In genomic region chr8:94185791-94186190, GRCm38 (mm10) we compare ENCODE assay signal across 21 mouse cellular contexts. TPM values are rescaled to one million over a fixed set of nuclear protein-coding genes. Genes with fewer than 3 reads are reported as not detected.
A peak's percentile ranks its signal among the peaks of the same experiment; 100 is the strongest.
DNase-seq lines count a peak whose midpoint lies in the region; ATAC-seq and TF ChIP-seq lines count a peak whose summit lies in the region.
"Had no signal": no experiment of that assay in that cellular context is flagged by ENCODE, and none has a peak within 500 bp of the region (broad histone marks: within the 10 kb centered on the region; RNA-seq: fewer than 3 reads in every experiment).

No protein-coding gene starts in this region.

- TF ChIP-seq POLR2A in kidney, adult 2 months (IDR thresholded peaks at IDR 0.05; ENCODE audit: low read depth, low read length) = no peak

- no peak overlapping the region for H3K9ac ChIP-seq in kidney, postnatal 0 days (ENCODE audit: low read depth, low read length)
- H3K9ac ChIP-seq in ES-E14 (ENCODE audit: insufficient read depth, low read depth, low read length, poor library complexity, severe bottlenecking) = 0 out of 2 replicates have a peak overlapping the region, but pooled peaks have one; percentile 24
- no peak overlapping the region for H3K9ac ChIP-seq in intestine, postnatal 0 days (ENCODE audit: low read depth, low read length)
- no peak overlapping the region for H3K9ac ChIP-seq in stomach, embryonic 16.5 days (ENCODE audit: low read length)
- no peak overlapping the region for H3K9ac ChIP-seq in midbrain, embryonic 15.5 days
- H3K9ac ChIP-seq: hindbrain, embryonic 15.5 days; neural tube, embryonic 13.5 days had no signal

- peaks cover 25% of the 10 kb centered on the region for H3K4me1 ChIP-seq in kidney, postnatal 0 days (replicated peaks; ENCODE audit: insufficient read depth, low read length)
- no peaks in the 10 kb centered on the region; the same call in 1 of the 2 replicates for H3K4me1 ChIP-seq in kidney, adult 2 months (ENCODE audit: control insufficient read depth, insufficient read depth, low read length)
- peaks cover 15 to 28% of the 10 kb centered on the region in 2 experiments; a peak in 3 of 4 replicates for H3K4me1 ChIP-seq in ES-E14 (ENCODE audit: control insufficient read depth in 2 of 2, insufficient read depth in 2 of 2, low read length in 2 of 2, poor library complexity in 1 of 2)
- H3K4me1 ChIP-seq in intestine, postnatal 0 days (replicated peaks; ENCODE audit: control insufficient read depth, insufficient read depth, low read length) = 0 out of 2 replicates have a peak, but pooled peaks cover 5% of the 10 kb centered on the region
- H3K4me1 ChIP-seq in stomach, embryonic 16.5 days (ENCODE audit: control insufficient read depth, insufficient read depth, low read length) = peaks cover 29% of the 10 kb centered on the region
- H3K4me1 ChIP-seq in midbrain, embryonic 15.5 days = peaks cover 21% of the 10 kb centered on the region

- in situ Hi-C loops in ES-E14 (cut with MboI; ENCODE audit: low sequenced_read_pairs in 2 of 2, unreplicated experiment in 2 of 2) = no loop called here

- TF ChIP-seq CTCF in kidney, postnatal 0 days (IDR thresholded peaks at IDR 0.05; ENCODE audit: low read depth) = no peak
- TF ChIP-seq CTCF in kidney, adult 2 months (conservative IDR thresholded peaks at IDR 0.05; ENCODE audit: insufficient read depth, insufficient read length, low read depth, low read length) = no peak
- no peak for TF ChIP-seq CTCF in intestine, postnatal 0 days (IDR thresholded peaks at IDR 0.05; ENCODE audit: low read depth)

- no peaks in the 10 kb centered on the region for H3K27me3 ChIP-seq in kidney, postnatal 0 days (ENCODE audit: insufficient read depth, low read length)
- H3K27me3 ChIP-seq in kidney, adult 2 months (replicated peaks; ENCODE audit: control insufficient read depth, insufficient read depth, low read length) = no peaks in the 10 kb centered on the region
- no peaks in the 10 kb centered on the region for H3K27me3 ChIP-seq in intestine, postnatal 0 days (replicated peaks; ENCODE audit: control insufficient read depth, insufficient read depth, low read length)
- H3K27me3 ChIP-seq in stomach, embryonic 16.5 days (ENCODE audit: control insufficient read depth, insufficient read depth, low read length) = no peaks in the 10 kb centered on the region; the same call in 1 of the 2 replicates
- peaks cover 58% of the 10 kb centered on the region for H3K27me3 ChIP-seq in midbrain, embryonic 15.5 days (replicated peaks)

- 62% methylated on average over 6 of the region's 6 CpGs for WGBS in kidney, postnatal 0 days
- WGBS in kidney, adult 2 months = 70% methylated on average over 6 of the region's 6 CpGs
- 48% methylated on average over 6 of the region's 6 CpGs for WGBS in intestine, postnatal 0 days
- WGBS in stomach, embryonic 16.5 days = 62% methylated on average over 6 of the region's 6 CpGs
- 64% methylated on average over 6 of the region's 6 CpGs for WGBS in midbrain, embryonic 15.5 days

- H3K4me3 ChIP-seq in kidney, postnatal 0 days (replicated peaks; ENCODE audit: low read depth, low read length) = no peak overlapping the region
- no peak overlapping the region for H3K4me3 ChIP-seq in kidney, adult 2 months (ENCODE audit: insufficient read depth, low read depth, low read length)
- H3K4me3 ChIP-seq in ES-E14 (ENCODE audit: insufficient read depth in 1 of 2, low read depth in 1 of 2, low read length in 2 of 2, poor library complexity in 1 of 2, severe bottlenecking in 1 of 2) = no peak overlapping the region
- H3K4me3 ChIP-seq in intestine, postnatal 0 days (ENCODE audit: low read depth, low read length) = no peak overlapping the region
- H3K4me3 ChIP-seq in stomach, embryonic 16.5 days (replicated peaks; ENCODE audit: low read length) = no peak overlapping the region
- no peak overlapping the region for H3K4me3 ChIP-seq in midbrain, embryonic 15.5 days
- H3K4me3 ChIP-seq: hindbrain, embryonic 15.5 days; neural tube, embryonic 13.5 days had no signal

- DNase-seq in kidney, postnatal 0 days (ENCODE audit: low spot score) = no peak
- no peak for DNase-seq in kidney, adult 2 months
- no peak for DNase-seq in ES-E14 (ENCODE audit: low read depth, low spot score)
- no peak for DNase-seq in embryo, embryonic 10.5 days (ENCODE audit: low spot score)
- DNase-seq: adrenal gland, postnatal 10 days; cerebellum, adult 11 months; cerebellum, postnatal 14 days; heart, adult 18-20 months; heart, postnatal 10 days; right cerebral cortex, postnatal 25 days had no signal

- H3K36me3 ChIP-seq in kidney, postnatal 0 days (ENCODE audit: insufficient read depth, low read length) = no peaks in the 10 kb centered on the region
- no peaks in the 10 kb centered on the region for H3K36me3 ChIP-seq in kidney, adult 2 months (ENCODE audit: control insufficient read depth, insufficient read depth, low read length)
- no peaks in the 10 kb centered on the region for H3K36me3 ChIP-seq in ES-E14 (ENCODE audit: control insufficient read depth, insufficient read depth, low read length, poor library complexity, severe bottlenecking)
- H3K36me3 ChIP-seq in intestine, postnatal 0 days (ENCODE audit: control insufficient read depth, insufficient read depth) = no peaks in the 10 kb centered on the region
- no peaks in the 10 kb centered on the region for H3K36me3 ChIP-seq in stomach, embryonic 16.5 days (ENCODE audit: control insufficient read depth, insufficient read depth, low read length)
- H3K36me3 ChIP-seq in midbrain, embryonic 15.5 days (replicated peaks) = no peaks in the 10 kb centered on the region
- H3K36me3 ChIP-seq: hindbrain, embryonic 15.5 days; midbrain, embryonic 10.5 days; neural tube, embryonic 13.5 days had no signal

- 0 out of 2 replicates have a peak overlapping the region, but pooled peaks have one; percentile 34 for H3K27ac ChIP-seq in kidney, postnatal 0 days
- H3K27ac ChIP-seq in kidney, adult 2 months (ENCODE audit: insufficient read depth, low read depth, low read length) = no peak overlapping the region
- peak overlapping the region; percentile 61 for H3K27ac ChIP-seq in ES-E14 (ENCODE audit: insufficient read depth, low read depth, low read length, poor library complexity, severe bottlenecking)
- peak overlapping the region; percentile 82 for H3K27ac ChIP-seq in intestine, postnatal 0 days (ENCODE audit: low read depth, low read length)
- H3K27ac ChIP-seq in stomach, embryonic 16.5 days (ENCODE audit: low read length) = peak overlapping the region; percentile 80
- no peak overlapping the region for H3K27ac ChIP-seq in midbrain, embryonic 15.5 days
- H3K27ac ChIP-seq: hindbrain, embryonic 15.5 days; midbrain, embryonic 10.5 days; neural tube, embryonic 13.5 days had no signal

- no peak for ATAC-seq in kidney, postnatal 0 days (replicated peaks; ENCODE audit: low FRiP score, low read depth)
- ATAC-seq in intestine, postnatal 0 days = no peak
- ATAC-seq in stomach, embryonic 16.5 days (ENCODE audit: insufficient read depth, low FRiP score) = no peak
- ATAC-seq in midbrain, embryonic 15.5 days (replicated peaks) = no peak

- no peak overlapping the region for H3K4me2 ChIP-seq in kidney, postnatal 0 days (ENCODE audit: low read length)
- peak overlapping the region; percentile 18 for H3K4me2 ChIP-seq in intestine, postnatal 0 days (replicated peaks; ENCODE audit: low read depth)
- no peak overlapping the region for H3K4me2 ChIP-seq in stomach, embryonic 16.5 days (ENCODE audit: low read depth, low read length)
- H3K4me2 ChIP-seq in midbrain, embryonic 15.5 days = no peak overlapping the region

- no peaks in the 10 kb centered on the region for H3K9me3 ChIP-seq in kidney, postnatal 0 days (replicated peaks; ENCODE audit: low read length)
- H3K9me3 ChIP-seq in ES-E14 (ENCODE audit: control insufficient read depth, insufficient read depth, low read depth, low read length) = no peaks in the 10 kb centered on the region
- H3K9me3 ChIP-seq in intestine, postnatal 0 days (ENCODE audit: control insufficient read depth) = no peaks in the 10 kb centered on the region
- no peaks in the 10 kb centered on the region for H3K9me3 ChIP-seq in stomach, embryonic 16.5 days (replicated peaks; ENCODE audit: control insufficient read depth, low read length)
- no peaks in the 10 kb centered on the region for H3K9me3 ChIP-seq in midbrain, embryonic 15.5 days
- H3K9me3 ChIP-seq: hindbrain, embryonic 15.5 days; midbrain, embryonic 10.5 days; neural tube, embryonic 13.5 days had no signal

RNA-seq across cellular contexts. Expression of gene Mt1, which starts 6.9 kb away (rescaled TPM):
- polyA plus RNA-seq in kidney, postnatal 0 days (2015; fragmentation: Nextera tagmentation; extraction: Ambion mirVana) = 499 and 556 TPM in 2 replicates
- 906 and 994 TPM in 2 replicates for polyA plus RNA-seq in kidney, adult 2 months (2012; rRNA removed)
- total RNA-seq in ES-E14 (2012; rRNA removed) = 306 and 332 TPM in 2 replicates
- polyA plus RNA-seq in intestine, postnatal 0 days (2015; fragmentation: Nextera tagmentation; extraction: Ambion mirVana) = 2,068 and 2,262 TPM in 2 replicates
- polyA plus RNA-seq in stomach, embryonic 16.5 days (2015; fragmentation: Nextera tagmentation; extraction: Ambion mirVana) = 1,904 and 1,931 TPM in 2 replicates
- polyA plus RNA-seq in midbrain, embryonic 15.5 days (2015; fragmentation: Nextera tagmentation; extraction: Ambion mirVana) = 61.7 and 74.3 TPM in 2 replicates

RNA-seq across cellular contexts. Expression of gene Mt2, which starts 13.3 kb away (rescaled TPM):
- polyA plus RNA-seq in kidney, postnatal 0 days (2015; fragmentation: Nextera tagmentation; extraction: Ambion mirVana) = 98.3 and 113 TPM in 2 replicates
- polyA plus RNA-seq in kidney, adult 2 months (2012; rRNA removed) = 57.6 and 80.2 TPM in 2 replicates
- total RNA-seq in ES-E14 (2012; rRNA removed) = 541 and 635 TPM in 2 replicates
- 224 and 270 TPM in 2 replicates for polyA plus RNA-seq in intestine, postnatal 0 days (2015; fragmentation: Nextera tagmentation; extraction: Ambion mirVana)
- polyA plus RNA-seq in stomach, embryonic 16.5 days (2015; fragmentation: Nextera tagmentation; extraction: Ambion mirVana) = 524 and 598 TPM in 2 replicates
- 13.9 and 16.5 TPM in 2 replicates for polyA plus RNA-seq in midbrain, embryonic 15.5 days (2015; fragmentation: Nextera tagmentation; extraction: Ambion mirVana)

RNA-seq across cellular contexts. Expression of gene Nup93, which starts 28.6 kb away (rescaled TPM):
- 45.0 and 53.6 TPM in 2 replicates for polyA plus RNA-seq in kidney, postnatal 0 days (2015; fragmentation: Nextera tagmentation; extraction: Ambion mirVana)
- polyA plus RNA-seq in kidney, adult 2 months (2012; rRNA removed) = 11.2 and 11.9 TPM in 2 replicates
- total RNA-seq in ES-E14 (2012; rRNA removed) = 82.8 and 92.5 TPM in 2 replicates
- polyA plus RNA-seq in intestine, postnatal 0 days (2015; fragmentation: Nextera tagmentation; extraction: Ambion mirVana) = 21.2 and 21.9 TPM in 2 replicates
- polyA plus RNA-seq in stomach, embryonic 16.5 days (2015; fragmentation: Nextera tagmentation; extraction: Ambion mirVana) = 64.9 and 68.5 TPM in 2 replicates
- polyA plus RNA-seq in midbrain, embryonic 15.5 days (2015; fragmentation: Nextera tagmentation; extraction: Ambion mirVana) = 61.1 and 63.4 TPM in 2 replicates

RNA-seq across cellular contexts. Expression of gene Mt3, which starts 33.4 kb away (rescaled TPM):
- 2.2 and 2.7 TPM in 2 replicates for polyA plus RNA-seq in kidney, postnatal 0 days (2015; fragmentation: Nextera tagmentation; extraction: Ambion mirVana)
- 4.2 and 8.4 TPM in 2 replicates for polyA plus RNA-seq in kidney, adult 2 months (2012; rRNA removed)
- 2.1 and 6.6 TPM in 2 replicates for total RNA-seq in ES-E14 (2012; rRNA removed)
- polyA plus RNA-seq in intestine, postnatal 0 days (2015; fragmentation: Nextera tagmentation; extraction: Ambion mirVana) = 4.4 and 4.7 TPM in 2 replicates
- 3.7 and 3.8 TPM in 2 replicates for polyA plus RNA-seq in stomach, embryonic 16.5 days (2015; fragmentation: Nextera tagmentation; extraction: Ambion mirVana)
- 158 and 189 TPM in 2 replicates for polyA plus RNA-seq in midbrain, embryonic 15.5 days (2015; fragmentation: Nextera tagmentation; extraction: Ambion mirVana)

RNA-seq across cellular contexts. Expression of gene Mt4, which starts 48.8 kb away (rescaled TPM):
- not detected in 2 replicates for polyA plus RNA-seq in kidney, postnatal 0 days (2015; fragmentation: Nextera tagmentation; extraction: Ambion mirVana)
- polyA plus RNA-seq in kidney, adult 2 months (2012; rRNA removed) = not detected in 2 replicates
- total RNA-seq in ES-E14 (2012; rRNA removed) = 1.6 and 6.4 TPM in 2 replicates
- 0.69 and 2.6 TPM in 2 replicates for polyA plus RNA-seq in intestine, postnatal 0 days (2015; fragmentation: Nextera tagmentation; extraction: Ambion mirVana)
- polyA plus RNA-seq in stomach, embryonic 16.5 days (2015; fragmentation: Nextera tagmentation; extraction: Ambion mirVana) = 0.70 and 1.6 TPM in 2 replicates
- not detected in 2 replicates for polyA plus RNA-seq in midbrain, embryonic 15.5 days (2015; fragmentation: Nextera tagmentation; extraction: Ambion mirVana)
- total RNA-seq: adrenal gland, postnatal 10 days; heart, adult 18-20 months; heart, postnatal 10 days; layer of hippocampus, postnatal 14 days; left cerebral cortex, postnatal 14 days had no signal
- polyA plus RNA-seq: brain, embryonic 14.5 days; forebrain, embryonic 16.5 days; hindbrain, embryonic 15.5 days; limb, embryonic 14.5 days; midbrain, embryonic 10.5 days; neural tube, embryonic 13.5 days had no signal

Comparison
In these comparisons a context has a peak if more than half of its experiments do, and no peak if none do; other contexts are left out.
1. H3K27ac ChIP-seq: peak in kidney, postnatal 0 days (single experiment), ES-E14 (single experiment), intestine, postnatal 0 days (single experiment) and stomach, embryonic 16.5 days (single experiment); none in kidney, adult 2 months (single experiment) and midbrain, embryonic 15.5 days (single experiment).